Mouse (Mus musculus): ENCODE measurements at regions not wholly inside any gene's neighbourhood (a gene's known extent, or its start where the extent isn't known, plus 50 kb on each side); places are given as distances from the start of the nearest gene placed in this dataset.

GRCm38 (mm10) chr3:149169442-149169841, 179.1 kb upstream of the Adgrl2 start:
- DNase-seq (ENCODE audit: low spot score) = no peak

DNA sequence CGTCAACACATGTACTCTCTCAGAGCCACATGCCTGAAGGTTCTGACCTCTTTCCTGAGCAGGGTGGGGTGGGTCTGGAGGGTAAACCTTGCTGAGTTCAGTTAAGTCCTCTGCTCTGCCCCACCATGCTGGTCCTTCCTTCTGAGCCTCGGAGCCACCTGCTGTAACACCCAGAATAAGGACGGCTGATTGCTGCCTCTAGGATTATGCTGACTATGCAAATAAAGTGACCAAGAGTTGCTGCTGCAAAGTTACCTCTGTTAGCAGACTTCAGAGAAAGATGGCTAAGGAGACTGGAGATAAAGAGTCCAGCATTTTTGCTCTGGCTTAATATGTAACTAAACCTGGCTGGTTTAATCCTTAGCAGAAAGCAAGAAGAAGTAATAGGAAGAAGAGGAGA, 177.6 kb upstream of the Adgrl2 start:
- no peak for DNase-seq (ENCODE audit: low spot score)

DNA sequence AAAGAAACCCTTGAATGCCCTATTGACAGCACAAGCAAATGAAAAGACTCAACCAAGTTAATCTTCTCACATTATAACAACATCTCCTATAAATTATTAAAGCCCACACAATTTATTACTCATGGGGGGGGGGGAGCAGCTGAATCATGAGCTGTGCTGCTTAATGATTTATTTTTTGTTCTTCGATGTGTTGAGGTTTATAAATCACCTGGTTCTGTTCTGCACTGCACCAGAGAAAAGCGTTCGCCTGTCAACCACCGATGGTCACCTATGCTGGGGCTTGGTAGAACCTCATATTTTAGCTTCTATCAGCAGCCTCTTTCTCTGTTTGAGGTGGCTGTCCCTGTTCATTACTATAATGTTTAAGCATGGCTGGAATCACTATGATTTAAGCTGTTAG, 174.4 kb upstream of the Adgrl2 start:
- no peak for DNase-seq (ENCODE audit: low spot score)

GRCm38 (mm10) chr3:149163591-149163990, 173.2 kb upstream of the Adgrl2 start:
- no peak for DNase-seq (ENCODE audit: low spot score)

- no peak for DNase-seq (ENCODE audit: low spot score)
Observed at GRCm38 (mm10) chr3:149160833-149161232, 170.5 kb upstream of the Adgrl2 start.

DNA sequence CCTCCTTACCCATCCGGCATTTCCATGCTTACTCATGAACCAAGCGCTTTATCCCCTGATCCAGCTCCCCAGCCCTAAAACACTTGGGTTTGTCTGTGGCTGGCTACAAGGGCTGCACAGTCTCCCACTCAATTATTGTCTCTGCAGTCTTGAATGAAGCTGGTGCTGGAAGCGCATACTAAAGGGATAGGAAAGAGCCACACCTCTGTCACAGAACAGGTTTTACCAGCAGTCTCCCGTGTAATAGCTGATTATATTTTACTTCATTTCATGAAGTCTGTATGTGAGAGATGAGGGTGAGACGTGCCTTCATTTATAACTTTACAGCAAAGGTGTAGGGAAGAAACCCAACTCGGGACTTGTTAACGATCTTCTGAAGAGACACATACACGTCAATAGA, 167.0 kb upstream of the Adgrl2 start:
- DNase-seq (ENCODE audit: low spot score) = no peak

DNA sequence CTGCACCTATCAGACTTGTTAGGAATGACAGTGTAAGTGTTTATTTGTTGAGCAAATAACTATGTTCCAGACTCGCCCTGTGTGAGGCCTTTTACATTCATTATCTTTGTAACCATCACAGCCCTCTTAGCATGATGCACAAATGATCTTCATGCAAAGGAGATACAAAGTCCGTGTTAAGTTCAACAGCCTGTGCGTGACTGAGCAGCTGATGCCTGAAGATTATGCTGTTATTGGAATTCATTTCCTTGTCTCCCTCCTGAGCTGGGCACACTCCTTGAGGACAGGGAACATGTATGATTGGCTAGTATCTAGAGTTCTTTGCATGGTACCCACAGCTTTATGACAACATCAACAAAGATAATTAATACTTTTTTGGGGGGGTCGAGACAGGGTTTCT, 162.0 kb upstream of the Adgrl2 start:
- DNase-seq (ENCODE audit: low spot score) = no peak

- no peak for DNase-seq (ENCODE audit: low spot score)
Observed at GRCm38 (mm10) chr3:149150796-149151195, 160.4 kb upstream of the Adgrl2 start.

GRCm38 (mm10) chr3:149148608-149149007, 158.3 kb upstream of the Adgrl2 start:
- no peak for DNase-seq (ENCODE audit: low spot score)

GRCm38 (mm10) chr3:149147916-149148315, 157.6 kb upstream of the Adgrl2 start:
- DNase-seq (ENCODE audit: low spot score) = no peak

DNA sequence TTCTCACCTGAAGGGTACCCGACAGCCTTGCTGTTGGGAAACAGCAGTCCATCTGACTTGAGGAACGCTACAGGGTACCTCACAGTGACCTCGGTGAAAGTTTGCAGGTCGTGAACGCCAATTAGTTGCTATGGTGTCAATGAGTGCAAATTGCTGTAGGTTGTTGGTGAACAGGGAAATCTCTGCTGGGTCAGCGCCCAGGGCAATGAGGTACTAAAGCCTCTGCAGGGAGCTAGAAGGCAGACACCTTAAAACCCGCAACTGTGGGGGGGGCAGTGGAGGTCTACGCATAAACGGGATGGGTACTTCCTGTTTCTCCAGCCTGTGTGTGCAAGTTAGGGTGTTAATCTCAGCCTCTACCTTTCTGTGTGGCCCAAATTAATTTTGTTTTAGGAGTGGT, 156.3 kb upstream of the Adgrl2 start:
- DNase-seq (ENCODE audit: low spot score) = no peak

- DNase-seq (ENCODE audit: low spot score) = no peak
Observed at GRCm38 (mm10) chr3:149140461-149140860, 150.1 kb upstream of the Adgrl2 start.

- no peak for DNase-seq (ENCODE audit: low spot score)
Observed at GRCm38 (mm10) chr3:149134028-149134938, 143.9 kb upstream of the Adgrl2 start.

GRCm38 (mm10) chr3:149118806-149119205, 128.5 kb upstream of the Adgrl2 start:
- no peak for DNase-seq (ENCODE audit: low spot score)

DNA sequence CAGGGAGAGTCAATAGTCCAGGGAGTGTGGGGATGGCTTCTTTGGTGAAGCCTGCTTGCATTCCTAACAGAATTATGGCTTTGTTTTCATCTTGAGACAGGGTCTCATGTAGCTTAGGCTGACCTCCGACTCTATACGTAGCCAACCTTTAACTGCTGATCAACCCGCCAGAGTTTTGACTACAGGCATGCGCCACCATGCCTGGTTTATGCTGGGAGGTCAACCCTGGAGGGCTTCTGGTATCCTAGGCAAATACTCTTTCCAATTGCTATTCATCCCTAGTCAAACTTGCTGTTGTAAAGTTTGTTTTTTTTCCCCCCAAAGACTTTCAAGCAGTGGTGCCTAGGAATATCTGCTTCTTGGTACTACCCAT, 127.3 kb upstream of the Adgrl2 start:
- DNase-seq (ENCODE audit: low spot score) = no peak

DNA sequence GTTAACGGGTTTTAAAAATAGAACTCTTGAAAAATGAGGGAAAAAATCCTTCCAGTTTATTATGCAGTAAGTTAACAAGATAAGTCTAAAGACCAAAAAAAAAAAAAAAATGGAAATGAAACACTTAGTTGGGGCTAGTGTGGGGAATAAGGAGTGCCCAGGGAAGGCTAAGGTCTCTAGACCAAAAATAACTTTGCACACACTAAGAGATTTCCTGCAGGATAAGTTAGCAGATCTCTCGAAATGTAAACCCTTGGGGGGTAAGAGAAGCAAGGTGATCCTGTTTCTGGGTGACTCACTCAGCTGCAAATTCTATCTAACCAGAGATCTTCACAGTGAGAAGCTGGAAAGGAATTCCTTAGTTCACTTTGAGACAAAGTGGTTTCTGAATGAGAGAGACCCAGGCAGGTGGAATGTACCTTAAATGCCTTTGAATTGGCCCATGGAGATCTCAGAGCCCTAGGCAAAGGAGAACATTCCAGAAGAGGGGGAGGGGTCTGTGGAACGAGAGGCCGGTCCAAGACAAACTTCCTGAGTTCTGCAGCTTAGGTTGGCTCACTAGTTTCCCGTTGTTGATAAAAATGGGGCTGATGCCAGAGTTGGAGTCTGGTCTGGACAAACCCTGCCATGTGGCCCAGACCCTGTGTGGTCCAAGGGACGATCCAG, 126.8 kb upstream of the Adgrl2 start:
- DNase-seq (ENCODE audit: low spot score) = no peak

DNA sequence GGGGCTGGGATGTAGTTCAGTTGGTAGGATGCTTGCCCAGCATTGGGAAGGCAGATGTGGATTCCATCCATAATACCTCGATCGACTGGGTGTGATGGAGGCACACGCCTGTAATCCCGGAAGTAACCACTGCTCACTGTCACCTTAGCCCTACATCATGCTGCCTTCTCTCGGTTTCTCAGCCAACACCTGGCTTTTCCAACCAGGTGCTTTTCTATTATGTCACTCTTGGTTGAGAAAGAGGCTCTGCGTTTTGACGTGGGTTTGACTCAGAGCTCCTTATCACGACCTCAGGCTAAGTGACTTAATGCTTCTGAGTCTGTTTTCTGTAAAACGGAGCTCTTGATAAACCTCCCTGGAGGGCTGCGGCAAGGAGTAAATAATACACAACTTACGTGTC, 126.2 kb upstream of the Adgrl2 start:
- DNase-seq (ENCODE audit: low spot score) = no peak

DNA sequence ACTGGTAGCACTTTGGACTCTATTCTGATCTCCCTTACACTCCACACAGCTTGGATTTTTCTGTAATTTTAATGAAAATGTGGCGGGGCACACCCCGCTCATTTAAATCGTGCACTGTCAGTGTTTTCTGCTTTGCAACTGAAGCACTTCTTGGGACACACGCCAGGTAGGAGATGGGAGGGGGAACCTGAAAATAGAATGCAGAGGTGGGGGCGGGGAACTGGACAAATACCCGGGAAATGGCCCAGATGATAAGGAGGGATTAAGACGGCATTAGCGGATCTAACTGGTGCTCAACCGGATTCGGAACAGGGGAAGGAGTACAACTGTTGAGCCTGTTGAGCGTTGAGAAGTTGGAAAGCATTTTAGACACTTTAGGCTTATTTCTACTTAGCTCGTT, 125.5 kb upstream of the Adgrl2 start:
- DNase-seq (ENCODE audit: low spot score) = no peak

GRCm38 (mm10) chr3:149112878-149113277, 122.5 kb upstream of the Adgrl2 start:
- DNase-seq (ENCODE audit: low spot score) = no peak

DNA sequence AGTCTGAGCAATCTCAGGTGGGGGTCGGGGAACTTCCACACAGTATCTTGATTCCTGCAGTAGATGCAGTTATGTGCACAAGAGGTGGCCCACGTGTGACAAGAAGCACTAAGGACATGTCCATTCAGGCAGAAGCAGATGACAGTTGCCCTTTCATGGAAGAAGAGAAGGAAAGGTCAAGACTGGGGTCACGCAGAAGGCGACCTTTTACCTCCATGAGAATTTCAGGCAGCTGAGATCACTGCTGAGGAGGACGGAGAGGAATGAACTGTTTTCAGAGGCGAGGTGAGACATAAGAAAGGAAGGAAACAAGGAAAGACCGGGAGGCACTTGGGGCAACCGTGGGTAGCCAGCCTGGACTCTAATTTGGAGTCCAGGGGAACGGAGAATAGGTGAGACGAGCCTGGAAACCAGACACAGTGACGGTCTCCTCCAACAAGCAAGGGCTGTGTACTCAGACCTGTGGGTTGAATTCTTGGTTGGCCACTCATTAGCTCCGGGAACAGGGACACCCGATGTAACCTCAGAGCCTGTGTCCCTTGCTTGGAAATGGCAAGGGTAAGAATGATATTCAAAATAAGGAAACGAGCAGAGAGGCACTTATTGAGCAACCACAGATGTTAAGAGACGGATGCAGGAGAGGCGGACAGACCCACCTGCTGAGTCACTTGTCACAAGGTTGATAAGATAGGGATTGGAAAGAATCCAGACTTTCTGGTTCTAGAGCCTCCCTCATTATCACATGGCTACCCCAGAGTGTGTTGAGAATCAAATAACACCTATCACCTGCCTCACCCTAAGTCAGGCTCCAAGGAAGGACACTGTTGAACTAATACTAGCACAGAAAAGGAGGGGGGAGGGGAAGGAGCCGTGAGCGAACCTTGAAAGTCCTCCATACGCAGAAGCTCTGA, 121.4 kb upstream of the Adgrl2 start:
- DNase-seq (ENCODE audit: low spot score) = no peak

DNA sequence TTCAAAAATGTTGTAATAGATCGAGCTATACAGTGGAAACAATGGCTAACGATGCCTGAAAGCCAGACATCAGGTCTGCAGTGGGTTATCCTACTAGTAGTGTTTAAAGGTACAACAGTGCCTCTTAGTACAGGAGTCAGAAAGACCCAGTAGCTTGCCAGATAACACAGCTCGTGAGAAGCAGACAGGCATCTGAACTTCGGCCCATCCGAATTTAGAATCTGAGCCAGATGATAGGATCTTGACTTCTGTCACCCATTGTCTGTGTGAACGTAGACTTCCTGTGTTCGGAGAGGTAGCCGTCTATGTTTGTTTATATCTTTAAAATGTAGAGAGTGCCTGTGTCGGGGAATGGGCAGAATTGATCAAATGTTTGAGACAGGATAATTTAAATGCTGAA, 120.5 kb upstream of the Adgrl2 start:
- DNase-seq (ENCODE audit: low spot score) = no peak

- no peak for DNase-seq (ENCODE audit: low spot score)
Observed at GRCm38 (mm10) chr3:149105709-149106450, 115.5 kb upstream of the Adgrl2 start.
